ENCODE assay signal across 18 mouse cellular contexts in genomic region chr13:46545081-46545480, GRCm38 (mm10). TPM values are rescaled to one million over a fixed set of nuclear protein-coding genes. Genes with fewer than 3 reads are reported as not detected.
DNase-seq lines count a peak whose midpoint lies in the region; ATAC-seq lines count a peak whose summit lies in the region.
"Had no signal": no experiment of that assay in that cellular context is flagged by ENCODE, and none has a peak within 500 bp of the region (broad histone marks: within the 10 kb centered on the region; RNA-seq: fewer than 3 reads in every experiment).

No protein-coding gene starts in this region.

- intact Hi-C loops in left cerebral cortex, postnatal 36 days (cut with DNase I), result no loop called here

- no peak; the same call in 1 of the 2 replicates for ATAC-seq in hindbrain, embryonic 16.5 days
- peak; percentile 65 for ATAC-seq in hindbrain, embryonic 12.5 days (ENCODE audit: low FRiP score)
- no peak for ATAC-seq in midbrain, embryonic 15.5 days (replicated peaks)
- ATAC-seq in liver, embryonic 12.5 days, result no peak
- ATAC-seq: intestine, postnatal 0 days; liver, postnatal 0 days had no signal

- H3K4me2 ChIP-seq in hindbrain, embryonic 16.5 days (ENCODE audit: low read length), result no peak overlapping the region
- peak overlapping the region; percentile 13; the same call in 1 of the 2 replicates for H3K4me2 ChIP-seq in hindbrain, embryonic 12.5 days (replicated peaks)
- H3K4me2 ChIP-seq in midbrain, embryonic 15.5 days, result no peak overlapping the region
- H3K4me2 ChIP-seq in liver, embryonic 12.5 days, result no peak overlapping the region
- H3K4me2 ChIP-seq: limb, embryonic 12.5 days had no signal

- peak; percentile 50 for DNase-seq in hindbrain, embryonic 10.5 days (ENCODE audit: low spot score)
- no peak for DNase-seq in left cerebral cortex, postnatal 36 days (ENCODE audit: low spot score in 2 of 2)
- DNase-seq in cerebellum, adult 9-10 months, result no peak
- no peak for DNase-seq in adrenal gland, postnatal 4 days (ENCODE audit: low spot score in 2 of 2)
- DNase-seq: adrenal gland, adult 2 months; heart, adult 18-20 months; heart, postnatal 10 days; kidney, postnatal 25 days; layer of hippocampus, postnatal 36 days; liver, postnatal 0 days had no signal

- H3K4me3 ChIP-seq in hindbrain, embryonic 10.5 days, result no peak overlapping the region
- H3K4me3 ChIP-seq in hindbrain, embryonic 16.5 days (ENCODE audit: low read length), result no peak overlapping the region
- H3K4me3 ChIP-seq in hindbrain, embryonic 12.5 days, result no peak overlapping the region
- no peak overlapping the region for H3K4me3 ChIP-seq in midbrain, embryonic 15.5 days
- H3K4me3 ChIP-seq in liver, embryonic 12.5 days, result no peak overlapping the region
- H3K4me3 ChIP-seq: limb, embryonic 12.5 days; myocyte had no signal

- H3K36me3 ChIP-seq in hindbrain, embryonic 10.5 days, result no peaks in the 10 kb centered on the region
- H3K36me3 ChIP-seq in hindbrain, embryonic 16.5 days (ENCODE audit: control insufficient read depth, insufficient read depth, low read length), result no peaks in the 10 kb centered on the region
- no peaks in the 10 kb centered on the region for H3K36me3 ChIP-seq in hindbrain, embryonic 12.5 days
- no peaks in the 10 kb centered on the region for H3K36me3 ChIP-seq in midbrain, embryonic 15.5 days (replicated peaks)
- no peaks in the 10 kb centered on the region for H3K36me3 ChIP-seq in liver, embryonic 12.5 days
- H3K36me3 ChIP-seq: limb, embryonic 12.5 days had no signal

- H3K27me3 ChIP-seq in hindbrain, embryonic 10.5 days (ENCODE audit: insufficient read depth, poor library complexity, severe bottlenecking), result no peaks in the 10 kb centered on the region
- no peaks in the 10 kb centered on the region for H3K27me3 ChIP-seq in hindbrain, embryonic 16.5 days (replicated peaks; ENCODE audit: control insufficient read depth, insufficient read depth, low read length)
- H3K27me3 ChIP-seq in hindbrain, embryonic 12.5 days, result no peaks in the 10 kb centered on the region
- H3K27me3 ChIP-seq in midbrain, embryonic 15.5 days (replicated peaks), result no peaks in the 10 kb centered on the region
- no peaks in the 10 kb centered on the region for H3K27me3 ChIP-seq in liver, embryonic 12.5 days (replicated peaks)
- H3K27me3 ChIP-seq: limb, embryonic 12.5 days had no signal

- peaks cover 48% of the 10 kb centered on the region for H3K4me1 ChIP-seq in hindbrain, embryonic 10.5 days (replicated peaks)
- peaks cover 14% of the 10 kb centered on the region for H3K4me1 ChIP-seq in hindbrain, embryonic 16.5 days (ENCODE audit: control insufficient read depth, insufficient read depth, low read depth, low read length)
- 0 out of 2 replicates have a peak, but pooled peaks cover 4% of the 10 kb centered on the region for H3K4me1 ChIP-seq in hindbrain, embryonic 12.5 days
- peaks cover 28% of the 10 kb centered on the region for H3K4me1 ChIP-seq in midbrain, embryonic 15.5 days
- no peaks in the 10 kb centered on the region for H3K4me1 ChIP-seq in liver, embryonic 12.5 days
- H3K4me1 ChIP-seq: limb, embryonic 12.5 days had no signal

- no peak overlapping the region for H3K9ac ChIP-seq in hindbrain, embryonic 16.5 days (ENCODE audit: low read depth, low read length)
- no peak overlapping the region for H3K9ac ChIP-seq in hindbrain, embryonic 12.5 days
- H3K9ac ChIP-seq in midbrain, embryonic 15.5 days, result no peak overlapping the region
- H3K9ac ChIP-seq in liver, embryonic 12.5 days, result no peak overlapping the region
- H3K9ac ChIP-seq: limb, embryonic 12.5 days; liver, postnatal 0 days had no signal

- H3K27ac ChIP-seq in hindbrain, embryonic 10.5 days, result peak overlapping the region; percentile 74
- H3K27ac ChIP-seq in hindbrain, embryonic 16.5 days (ENCODE audit: low read depth, low read length), result no peak overlapping the region
- peak overlapping the region; percentile 52 for H3K27ac ChIP-seq in hindbrain, embryonic 12.5 days
- peak overlapping the region; percentile 69 for H3K27ac ChIP-seq in midbrain, embryonic 15.5 days
- no peak overlapping the region for H3K27ac ChIP-seq in liver, embryonic 12.5 days
- H3K27ac ChIP-seq: limb, embryonic 12.5 days; macrophage had no signal

- 13% methylated on average over 9 of the region's 9 CpGs for WGBS in hindbrain, embryonic 10.5 days
- WGBS in hindbrain, embryonic 16.5 days, result 11% methylated on average over 9 of the region's 9 CpGs
- 13% methylated on average over 9 of the region's 9 CpGs for WGBS in hindbrain, embryonic 12.5 days
- WGBS in midbrain, embryonic 15.5 days, result 8% methylated on average over 9 of the region's 9 CpGs
- WGBS in liver, embryonic 12.5 days (ENCODE audit: insufficient replicate concordance), result 60% methylated on average over 9 of the region's 9 CpGs

- no peaks in the 10 kb centered on the region for H3K9me3 ChIP-seq in hindbrain, embryonic 10.5 days
- H3K9me3 ChIP-seq in hindbrain, embryonic 16.5 days (ENCODE audit: control insufficient read depth, low read length), result no peaks in the 10 kb centered on the region
- H3K9me3 ChIP-seq in hindbrain, embryonic 12.5 days (replicated peaks), result no peaks in the 10 kb centered on the region
- no peaks in the 10 kb centered on the region for H3K9me3 ChIP-seq in midbrain, embryonic 15.5 days
- no peaks in the 10 kb centered on the region for H3K9me3 ChIP-seq in liver, embryonic 12.5 days (replicated peaks)
- H3K9me3 ChIP-seq: limb, embryonic 12.5 days had no signal

RNA-seq across cellular contexts. Expression of gene Cap2, which starts 43.4 kb away (rescaled TPM):
- 5.1 and 5.9 TPM in 2 replicates for polyA plus RNA-seq in hindbrain, embryonic 10.5 days (2016; fragmentation: Nextera tagmentation; extraction: Ambion mirVana)
- polyA plus RNA-seq in hindbrain, embryonic 16.5 days (2015; fragmentation: Nextera tagmentation; extraction: Ambion mirVana), result 11.2 and 12.9 TPM in 2 replicates
- 9.4 and 10.2 TPM in 2 replicates for polyA plus RNA-seq in hindbrain, embryonic 12.5 days (2016; fragmentation: Nextera tagmentation; extraction: Ambion mirVana)
- polyA plus RNA-seq in midbrain, embryonic 15.5 days (2015; fragmentation: Nextera tagmentation; extraction: Ambion mirVana), result 9.8 and 12.4 TPM in 2 replicates
- total RNA-seq in left cerebral cortex, postnatal 36 days (2021), result 100 to 1,000 TPM; 240 to 264 TPM
- 1.7 and 2.4 TPM in 2 replicates for polyA plus RNA-seq in liver, embryonic 12.5 days (2016; fragmentation: Nextera tagmentation; extraction: Ambion mirVana)
- total RNA-seq in adrenal gland, postnatal 4 days (2021), result 10 to 100 TPM in 1 of 2 experiments, 1 to 10 TPM in 1; 3.5 to 10.8 TPM

Comparison
In these comparisons a context has a peak if more than half of its experiments do, and no peak if none do; other contexts are left out.
1. H3K27ac ChIP-seq: peak in hindbrain, embryonic 10.5 days (single experiment), hindbrain, embryonic 12.5 days (single experiment) and midbrain, embryonic 15.5 days (single experiment); none in hindbrain, embryonic 16.5 days (single experiment) and liver, embryonic 12.5 days (single experiment).